Mouse (Mus musculus): Measurements from ENCODE around the gene Tbc1d9. TPM values are rescaled to one million over a fixed set of nuclear protein-coding genes. Genes with fewer than 3 reads are reported as not detected.

Gene Tbc1d9
- polyA plus RNA-seq (2017; shearing (Covaris generic)): under 1 TPM in 1 of 2 experiments, not detected in 1; 0.20 TPM

DNA sequence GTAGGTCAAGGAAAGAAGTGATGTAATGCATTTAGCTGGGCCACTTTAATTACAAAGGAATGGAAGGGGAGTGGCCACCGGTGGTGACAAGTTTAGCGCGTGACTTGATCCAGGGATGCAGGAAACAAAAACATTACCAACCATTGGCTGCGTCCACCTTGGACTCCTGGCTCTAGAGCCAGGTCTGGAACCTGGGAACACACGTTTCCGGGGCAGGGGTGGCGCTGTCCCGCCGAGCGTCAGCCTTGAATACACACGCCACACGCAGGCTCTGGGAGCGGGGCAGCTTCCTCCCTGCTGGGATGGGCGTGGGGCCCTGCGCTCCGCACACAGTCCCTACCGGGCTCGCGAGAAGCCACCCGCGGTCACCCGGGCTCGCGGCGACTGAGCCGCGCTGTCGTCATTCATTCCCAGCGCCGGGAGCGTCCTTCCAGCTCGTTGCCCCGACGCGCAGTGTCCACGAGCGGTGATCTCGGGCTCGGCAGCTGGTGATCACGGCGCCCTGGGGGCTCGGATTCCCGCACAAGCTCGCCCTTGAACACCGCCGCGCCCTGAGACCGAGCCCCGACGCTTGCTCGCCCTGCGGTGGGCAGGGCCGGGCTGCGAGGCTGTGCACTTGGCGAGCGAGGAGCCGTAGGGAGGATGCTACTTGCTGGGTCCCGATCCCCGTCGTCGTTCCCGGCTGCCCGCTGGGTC lies at the start of gene Tbc1d9:
Tbc1d9 (plus strand) TSS at position 118 of the 696 bp plus-strand sequence.

DNA sequence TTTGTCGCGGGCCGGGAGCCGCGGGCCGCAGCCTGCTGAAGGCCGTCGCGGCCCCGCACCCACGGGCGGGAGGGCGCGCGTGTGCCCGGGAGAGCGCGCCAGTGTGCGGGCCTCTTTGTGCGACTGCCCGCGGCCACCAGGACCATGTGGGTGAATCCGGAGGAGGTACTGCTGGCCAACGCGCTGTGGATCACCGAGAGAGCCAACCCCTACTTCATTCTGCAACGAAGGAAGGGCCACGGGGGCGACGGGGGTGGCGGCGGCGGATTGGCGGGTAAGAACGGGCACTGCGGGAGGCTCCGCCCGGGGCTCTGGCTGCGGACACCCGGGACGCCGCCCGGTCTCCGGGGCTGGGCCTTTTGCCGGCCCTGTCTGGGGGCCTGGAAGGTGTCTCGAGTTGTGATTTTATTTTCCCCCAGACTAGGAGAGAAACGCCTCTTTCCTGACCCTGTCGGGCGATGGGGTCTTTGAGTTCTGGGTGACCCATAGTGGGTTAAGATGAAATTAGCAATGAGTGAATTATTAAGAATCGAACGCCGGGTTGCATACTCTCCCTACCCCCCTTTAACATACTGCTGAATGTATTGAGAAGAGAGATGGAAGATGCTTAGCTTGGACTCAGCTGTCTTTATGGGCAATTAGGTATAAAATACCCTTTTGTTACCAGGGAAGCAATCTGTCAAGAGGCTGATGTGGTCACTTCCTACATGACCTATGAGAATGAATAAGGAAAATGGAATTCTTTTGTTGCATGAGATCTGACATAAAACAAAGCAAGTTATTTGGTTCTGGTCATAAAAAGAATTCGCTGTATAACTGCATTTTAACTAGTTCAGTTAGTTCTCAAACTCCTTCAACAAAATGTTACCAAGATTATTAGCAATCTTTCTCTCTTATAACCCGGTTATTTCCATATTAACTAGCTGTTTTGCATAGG lies 1.0 kb downstream of the Tbc1d9 start, which contains the start of gene Gm10645:
Gm10645 (minus strand) TSS at position 240 of the 937 bp plus-strand sequence.

DNA sequence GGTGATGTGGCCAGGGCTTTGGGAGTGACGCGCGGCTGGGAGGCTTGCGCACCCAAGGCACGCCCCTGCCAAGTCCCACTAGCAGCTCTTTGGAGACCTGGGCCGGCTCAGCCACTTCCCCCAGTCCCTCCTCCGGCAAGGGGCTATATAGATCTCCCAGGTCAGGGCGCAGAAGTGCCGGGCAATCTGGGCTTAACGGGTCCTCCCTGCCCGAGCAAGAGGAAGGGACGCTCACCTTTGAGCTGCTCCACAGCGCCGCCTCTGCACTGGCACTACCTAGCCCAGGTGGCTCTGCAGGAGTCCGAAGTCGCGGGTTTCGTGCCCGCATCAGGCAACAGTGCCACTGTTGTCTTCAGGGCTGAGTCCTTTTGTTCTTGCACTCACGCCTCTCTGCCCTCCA lies 125.0 kb downstream of the Tbc1d9 start, which contains the start of gene Ucp1:
Ucp1 (plus strand) TSS at position 177 of the 400 bp plus-strand sequence.

Other genes with a start within 250 kb of the Tbc1d9 start
- under 1 TPM; 0.49 to 0.57 TPM for gene Gm10645, start 818 bp downstream of the Tbc1d9 start, polyA plus RNA-seq (2017; shearing (Covaris generic))
- under 1 TPM in 1 of 2 experiments, not detected in 1; 0.14 TPM for gene Ucp1, start 125.0 kb downstream of the Tbc1d9 start, polyA plus RNA-seq (2017; shearing (Covaris generic))
- gene Elmod2, start 167.1 kb downstream of the Tbc1d9 start, polyA plus RNA-seq (2017; shearing (Covaris generic)): 10 to 100 TPM in 1 of 2 experiments, 1 to 10 TPM in 1; 8.9 to 10.8 TPM
- not detected for gene Mgat4d, start 183.1 kb downstream of the Tbc1d9 start, polyA plus RNA-seq (2017; shearing (Covaris generic))
- under 1 TPM; 0.12 to 0.82 TPM for gene Clgn, start 224.5 kb downstream of the Tbc1d9 start, polyA plus RNA-seq (2017; shearing (Covaris generic))